Mouse (Mus musculus): ENCODE results near the gene Nckap5. TPM values are rescaled to one million over a fixed set of nuclear protein-coding genes. Genes with fewer than 3 reads are reported as not detected.

The Nckap5 gene
- polyA plus RNA-seq, 1 experiment from 2014 or later: 1.5 TPM

DNA sequence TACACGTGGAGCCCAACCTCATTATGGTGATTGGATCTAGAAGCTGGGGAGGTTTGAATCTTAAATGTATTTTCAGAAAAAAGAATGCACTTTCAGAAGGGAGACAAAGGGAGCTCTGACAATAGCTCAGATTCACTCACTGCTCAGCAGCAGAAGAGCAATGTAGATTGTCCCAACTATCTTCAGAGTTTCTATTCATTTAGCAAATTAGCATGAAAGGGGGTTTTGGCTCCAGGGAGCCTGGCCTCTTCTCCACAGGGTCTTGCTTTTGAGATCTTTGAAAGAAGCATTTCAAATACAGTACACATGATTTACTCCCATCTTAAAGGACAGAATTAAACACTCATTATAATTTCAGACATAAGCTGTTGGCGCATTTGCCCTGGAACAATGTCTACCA is 662.5 kb downstream of the Nckap5 start:
- no peaks in the 10 kb centered on the region for H3K27me3 ChIP-seq
- in situ Hi-C loops (cut with MboI; ENCODE audit: low pct_unique_long_range_greater_than_20kb): no loop called here
- DNase-seq (ENCODE audit: low read depth, low spot score): no peak
- ChIA-PET POLR2A (no interaction called here), CTCF (no interaction called here)
- ATAC-seq: no peak
- no peak for TF ChIP-seq CTCF (IDR thresholded peaks at IDR 0.05)

DNA sequence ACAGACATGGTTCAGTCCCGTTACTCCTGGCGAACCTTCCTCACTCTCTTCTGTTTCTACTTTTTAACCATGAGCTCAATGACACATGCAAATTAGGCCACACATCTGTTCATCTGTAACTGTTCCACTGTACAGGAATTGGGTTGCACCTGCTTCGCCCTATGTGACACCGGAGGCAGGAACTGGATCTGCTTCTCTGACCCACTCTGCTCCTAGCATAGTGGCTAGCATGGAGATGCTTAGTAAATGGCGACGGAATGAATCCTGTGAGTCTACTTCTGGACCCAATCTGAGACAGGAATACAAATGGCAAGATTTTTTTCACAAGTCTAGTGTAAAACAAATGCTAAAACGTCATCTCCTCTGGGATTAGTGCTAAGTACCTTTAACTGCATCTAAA is 663.1 kb downstream of the Nckap5 start:
- DNase-seq (ENCODE audit: low read depth, low spot score) (no peak), ATAC-seq (no peak)
- no peak for TF ChIP-seq CTCF (IDR thresholded peaks at IDR 0.05)
- in situ Hi-C loops (cut with MboI; ENCODE audit: low pct_unique_long_range_greater_than_20kb): no loop called here
- no peaks in the 10 kb centered on the region for H3K27me3 ChIP-seq
- ChIA-PET POLR2A (interaction anchor here (0.5 kb wide), 1 partner anchor 13 kb away, joined by 3 read pairs; no protein-coding TSS in a partner anchor), CTCF (no interaction called here)

DNA sequence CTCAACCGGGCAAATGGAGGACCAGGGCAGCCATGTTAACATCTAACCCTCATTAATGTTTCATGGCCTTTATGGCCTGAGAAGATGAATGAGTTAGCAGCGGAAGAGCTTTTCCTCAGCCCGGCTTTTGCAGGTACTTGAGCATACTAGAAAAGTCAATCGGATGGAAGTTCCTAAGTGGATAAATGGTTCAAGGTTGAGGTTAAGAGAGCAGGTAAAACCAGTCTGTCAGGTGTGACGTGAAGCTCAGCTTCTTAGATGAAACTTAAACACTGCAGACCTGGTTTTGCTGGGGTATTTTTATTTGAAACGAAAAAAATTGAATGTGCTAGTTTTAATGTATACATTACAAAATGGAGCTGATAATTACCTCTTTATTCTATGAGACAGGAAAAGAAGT is 671.3 kb downstream of the Nckap5 start:
- no peak for TF ChIP-seq CTCF (IDR thresholded peaks at IDR 0.05)
- no peak for DNase-seq (ENCODE audit: low read depth, low spot score)
- ChIA-PET POLR2A (no interaction called here), CTCF (no interaction called here)
- no peaks in the 10 kb centered on the region for H3K27me3 ChIP-seq
- in situ Hi-C loops (cut with MboI; ENCODE audit: low pct_unique_long_range_greater_than_20kb): no loop called here
- no peak for ATAC-seq

DNA sequence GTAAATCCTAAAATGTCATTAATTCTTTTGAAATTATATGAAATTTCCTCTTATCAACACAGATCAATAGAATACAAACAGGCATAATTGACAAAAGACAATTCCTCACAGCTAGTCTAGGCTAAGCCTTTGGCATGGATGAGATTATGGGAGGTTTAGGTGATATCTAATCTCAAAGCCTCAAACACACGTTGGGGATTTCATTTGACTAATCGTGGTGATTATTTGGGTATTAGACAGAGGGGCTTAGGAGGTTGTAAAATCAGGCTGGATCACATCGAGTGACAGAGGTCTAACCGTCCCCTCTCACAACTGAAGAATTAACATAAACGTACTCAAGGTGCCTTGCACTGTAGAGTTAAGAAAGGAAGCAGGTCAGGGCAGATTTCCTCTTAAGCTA is 674.8 kb downstream of the Nckap5 start:
- in situ Hi-C loops (cut with MboI; ENCODE audit: low pct_unique_long_range_greater_than_20kb): no loop called here
- ATAC-seq (no peak), DNase-seq (ENCODE audit: low read depth, low spot score) (no peak)
- TF ChIP-seq CTCF (IDR thresholded peaks at IDR 0.05): no peak
- POLR2A ChIA-PET: no interaction called here
- no peaks in the 10 kb centered on the region for H3K27me3 ChIP-seq
- CTCF ChIA-PET: no interaction called here

DNA sequence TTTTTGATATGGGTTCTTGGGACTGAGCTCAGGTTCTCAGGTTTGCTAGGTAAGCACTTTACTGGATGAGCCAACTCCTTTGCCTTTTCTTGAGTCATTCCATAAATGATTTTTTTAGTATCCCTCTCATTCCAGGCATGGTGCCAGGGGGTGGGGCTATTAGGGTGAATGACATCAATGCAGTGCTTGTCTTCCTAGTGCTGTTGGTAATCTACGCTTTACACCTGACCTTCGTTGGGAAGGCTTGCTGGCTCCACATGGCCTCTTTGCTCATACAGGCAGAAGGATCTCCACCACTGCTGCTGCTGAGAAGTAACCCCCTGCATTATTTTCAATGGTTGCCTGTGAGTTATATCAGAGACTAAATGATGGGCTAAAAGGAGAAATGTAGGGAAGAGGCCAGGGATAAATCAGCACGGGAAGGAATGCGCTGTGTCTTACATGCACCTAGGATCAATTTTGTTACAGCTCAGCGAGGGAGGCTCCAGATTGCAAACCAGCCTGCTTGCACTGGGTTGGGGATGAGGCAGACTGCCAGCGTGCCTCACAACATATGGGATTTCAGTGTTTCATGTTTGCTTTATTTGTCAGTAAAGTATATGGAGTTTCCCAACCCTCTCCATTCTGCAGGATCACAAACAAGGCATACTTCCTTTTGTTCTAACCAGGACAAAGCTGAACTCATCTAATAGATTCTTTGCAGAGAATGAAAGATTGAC is 676.9 kb downstream of the Nckap5 start:
- no peak for TF ChIP-seq CTCF (IDR thresholded peaks at IDR 0.05)
- ChIA-PET CTCF (interaction anchor here (1.5 kb wide), 1 partner anchor 20 kb away, joined by 3 read pairs; no protein-coding TSS in a partner anchor), POLR2A (interaction anchor here (0.7 kb wide), 1 partner anchor 780 kb away, joined by 6 read pairs; no protein-coding TSS in a partner anchor)
- in situ Hi-C loops (cut with MboI; ENCODE audit: low pct_unique_long_range_greater_than_20kb): no loop called here
- no peaks in the 10 kb centered on the region for H3K27me3 ChIP-seq
- no peak for ATAC-seq
- no peak for DNase-seq (ENCODE audit: low read depth, low spot score)

DNA sequence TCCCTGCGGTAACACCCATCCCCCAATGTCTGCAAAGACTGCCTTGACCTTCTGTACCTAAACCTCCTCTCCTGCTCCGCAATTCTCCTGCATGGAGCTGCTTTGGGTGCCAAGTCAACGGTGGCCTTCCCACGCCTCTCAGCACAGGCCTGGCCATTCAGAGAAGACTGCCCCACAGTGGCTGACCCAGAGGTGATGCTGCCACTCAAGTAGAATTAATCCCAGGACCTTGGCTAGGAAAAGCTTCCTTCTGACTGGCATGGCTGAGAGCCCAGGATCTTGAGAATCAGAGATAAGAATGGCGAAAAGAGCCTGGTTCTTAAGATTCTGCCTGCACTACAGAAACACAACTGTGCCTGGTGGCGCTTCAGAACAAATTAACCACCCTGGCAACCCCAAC is 678.4 kb downstream of the Nckap5 start:
- H3K27me3 ChIP-seq: no peaks in the 10 kb centered on the region
- ATAC-seq (no peak), DNase-seq (ENCODE audit: low read depth, low spot score) (no peak)
- POLR2A ChIA-PET: no interaction called here
- in situ Hi-C loops (cut with MboI; ENCODE audit: low pct_unique_long_range_greater_than_20kb): no loop called here
- TF ChIP-seq CTCF (IDR thresholded peaks at IDR 0.05): no peak
- CTCF ChIA-PET: no interaction called here

DNA sequence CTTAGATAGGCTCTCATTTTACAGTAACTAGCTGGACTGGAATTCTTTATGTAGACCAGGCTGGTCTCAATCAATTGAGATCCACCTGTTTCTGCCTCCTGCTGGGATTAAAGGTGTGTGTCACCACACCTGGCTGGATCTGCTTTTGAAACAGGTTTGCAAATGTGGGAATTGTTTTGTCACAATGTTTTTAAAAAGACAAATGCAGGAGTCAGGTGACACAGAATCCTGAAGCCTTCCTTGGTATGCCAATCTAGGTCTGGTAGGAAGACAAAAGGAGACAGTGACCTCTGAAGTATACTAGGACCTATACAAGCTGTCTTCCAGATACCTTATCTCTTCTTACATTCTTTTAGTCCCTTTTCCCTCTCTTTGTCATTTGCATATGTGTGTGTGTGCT is 680.6 kb downstream of the Nckap5 start:
- ChIA-PET POLR2A (no interaction called here), CTCF (no interaction called here)
- ATAC-seq: no peak
- no peak for DNase-seq (ENCODE audit: low read depth, low spot score)
- no peak for TF ChIP-seq CTCF (IDR thresholded peaks at IDR 0.05)
- no peaks in the 10 kb centered on the region for H3K27me3 ChIP-seq
- in situ Hi-C loops (cut with MboI; ENCODE audit: low pct_unique_long_range_greater_than_20kb): no loop called here

DNA sequence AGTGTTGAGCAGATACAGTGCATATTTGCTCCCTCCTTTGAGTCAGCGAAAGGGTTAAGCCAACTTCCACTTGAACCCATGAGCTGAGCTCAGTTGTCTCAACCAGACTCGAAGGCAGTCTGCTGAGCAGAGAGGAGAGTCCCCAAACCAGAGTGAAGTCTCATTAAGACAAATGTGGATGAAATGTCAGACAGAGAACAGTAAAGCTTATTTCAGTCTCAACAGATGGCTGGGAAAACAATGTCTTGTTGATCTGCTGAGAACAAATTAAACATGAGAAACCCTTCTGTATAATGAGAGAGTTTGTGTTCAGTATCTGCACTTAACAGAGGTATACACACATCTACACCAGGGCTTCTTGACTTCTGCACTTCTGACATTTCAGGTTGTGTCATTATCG is 694.9 kb downstream of the Nckap5 start:
- ATAC-seq (no peak), DNase-seq (ENCODE audit: low read depth, low spot score) (no peak)
- TF ChIP-seq CTCF (IDR thresholded peaks at IDR 0.05): no peak
- CTCF ChIA-PET: no interaction called here
- in situ Hi-C loops (cut with MboI; ENCODE audit: low pct_unique_long_range_greater_than_20kb): no loop called here
- POLR2A ChIA-PET: no interaction called here
- peaks cover 4% of the 10 kb centered on the region for H3K27me3 ChIP-seq

DNA sequence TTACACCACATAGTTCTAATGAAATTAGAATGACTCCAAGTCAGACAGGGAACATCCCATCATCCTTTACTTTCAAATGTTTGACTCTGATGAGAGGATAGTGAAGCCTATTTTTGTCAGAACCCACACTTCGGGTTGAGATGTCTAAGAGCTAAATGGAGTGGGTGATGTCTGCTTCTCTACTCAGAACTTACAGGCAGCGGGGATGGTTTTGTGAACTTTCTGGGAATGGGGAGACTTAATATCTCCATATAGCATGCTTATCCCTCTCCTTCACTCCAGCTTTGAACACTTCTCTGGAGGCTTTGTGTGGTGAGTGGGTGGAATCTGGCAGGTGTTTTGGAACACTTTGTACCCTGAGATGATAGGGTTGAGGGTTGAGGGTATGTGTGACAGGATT is 698.3 kb downstream of the Nckap5 start:
- no peak for DNase-seq (ENCODE audit: low read depth, low spot score)
- H3K27me3 ChIP-seq: peaks cover 3% of the 10 kb centered on the region
- in situ Hi-C loops (cut with MboI; ENCODE audit: low pct_unique_long_range_greater_than_20kb): no loop called here
- ChIA-PET CTCF (no interaction called here), POLR2A (no interaction called here)
- ATAC-seq: no peak
- no peak for TF ChIP-seq CTCF (IDR thresholded peaks at IDR 0.05)

DNA sequence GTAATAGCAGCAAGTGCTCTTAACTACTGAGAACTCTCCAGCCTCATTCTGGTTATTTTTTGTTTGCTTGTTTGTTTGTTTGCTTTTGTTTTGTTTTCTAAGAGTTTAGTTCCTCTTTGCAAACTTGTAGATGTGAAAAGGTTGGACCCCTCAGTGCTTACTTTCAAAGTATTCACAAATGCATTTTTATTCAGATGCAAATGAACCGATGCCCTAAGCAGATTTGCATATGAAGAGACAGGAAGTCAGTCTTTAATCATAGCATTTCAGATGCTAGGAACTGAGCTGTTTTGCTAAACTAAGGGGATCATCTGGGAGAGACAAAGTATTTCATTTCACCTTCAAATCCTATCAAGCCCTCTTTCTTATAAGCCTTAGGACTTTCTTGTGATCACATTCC is 701.5 kb downstream of the Nckap5 start:
- H3K27me3 ChIP-seq: peaks cover 3% of the 10 kb centered on the region
- TF ChIP-seq CTCF (IDR thresholded peaks at IDR 0.05): no peak
- POLR2A ChIA-PET: no interaction called here
- DNase-seq (ENCODE audit: low read depth, low spot score) (no peak), ATAC-seq (no peak)
- CTCF ChIA-PET: no interaction called here
- in situ Hi-C loops (cut with MboI; ENCODE audit: low pct_unique_long_range_greater_than_20kb): no loop called here

DNA sequence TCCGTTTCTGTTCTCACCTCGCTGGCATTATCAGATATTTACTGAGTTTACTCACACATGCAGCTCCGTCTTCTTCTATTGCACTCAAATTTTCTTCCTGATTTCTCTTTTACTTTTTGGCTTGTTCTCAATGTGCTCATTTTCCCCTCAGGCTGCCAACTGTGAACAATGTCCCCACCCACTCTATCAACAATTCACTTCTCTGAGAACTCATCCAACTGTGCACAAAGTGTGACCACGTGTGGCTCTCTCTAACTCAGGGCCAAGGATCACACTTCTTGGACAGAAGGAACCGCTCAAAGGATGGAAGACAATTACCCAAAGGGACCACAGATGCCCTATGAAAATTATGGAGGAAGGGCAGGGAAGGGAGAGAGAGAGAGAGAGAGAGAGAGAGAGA is 707.5 kb downstream of the Nckap5 start:
- in situ Hi-C loops (cut with MboI; ENCODE audit: low pct_unique_long_range_greater_than_20kb): no loop called here
- DNase-seq (ENCODE audit: low read depth, low spot score): no peak
- H3K27me3 ChIP-seq: peaks cover 3% of the 10 kb centered on the region
- no peak for TF ChIP-seq CTCF (IDR thresholded peaks at IDR 0.05)
- no peak for ATAC-seq
- CTCF ChIA-PET: no interaction called here
- POLR2A ChIA-PET: no interaction called here

DNA sequence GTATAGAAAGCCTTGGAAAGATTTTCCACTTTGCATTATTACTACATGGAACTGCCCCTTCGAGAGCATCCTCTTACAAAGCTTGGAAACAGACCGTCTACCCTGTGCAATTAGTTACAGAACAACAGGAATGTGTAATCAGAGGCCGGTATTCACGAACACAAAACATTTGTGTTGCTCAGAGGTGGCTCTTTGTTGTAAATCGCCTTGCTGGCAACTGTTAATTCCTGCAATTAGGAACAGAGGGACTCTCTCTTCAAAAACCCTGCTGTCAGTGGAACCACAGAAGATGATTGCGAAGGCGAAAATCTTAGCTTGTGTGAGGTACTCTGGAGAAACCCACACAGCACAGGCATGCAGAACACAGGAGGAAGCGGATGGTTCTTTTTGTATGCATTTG is 710.1 kb downstream of the Nckap5 start:
- in situ Hi-C loops (cut with MboI; ENCODE audit: low pct_unique_long_range_greater_than_20kb): no loop called here
- peaks cover 4% of the 10 kb centered on the region for H3K27me3 ChIP-seq
- ChIA-PET CTCF (no interaction called here), POLR2A (interaction anchor here (1.3 kb wide), 1 partner anchor 13 kb away, joined by 3 read pairs; no protein-coding TSS in a partner anchor)
- TF ChIP-seq CTCF (IDR thresholded peaks at IDR 0.05): no peak
- no peak for ATAC-seq
- DNase-seq (ENCODE audit: low read depth, low spot score): no peak
